Mouse (Mus musculus) brain, embryonic 14.5 days (tissue): ENCODE results near the gene Msl1. TPM values are rescaled to one million over a fixed set of nuclear protein-coding genes. Genes with fewer than 3 reads are reported as not detected.
A peak's percentile ranks its signal among the peaks of the same experiment; 100 is the strongest.
"Not testable (repeated sequence)": the region's sequence is repeated elsewhere in the genome, so short reads cannot be mapped to it uniquely, and the experiment has no call there.

Experiments
- DNase-seq: peaks from one replicate; pipeline ENCODE4 v3.0.0-alpha.2; 2011; ENCODE audit warnings: low read depth
- CTCF ChIP-seq: fragments of 200-500 bp; IDR thresholded peaks from 2 replicates; pipeline ENCODE4 v1.5.1; 2012; ENCODE audit warnings: inconsistent platforms, mild to moderate bottlenecking, moderate library complexity, borderline replicate concordance; ENCODE audit not compliant: insufficient read depth, insufficient read length; ENCODE audit errors: extremely low read depth
- POLR2A ChIP-seq: fragments of 200-500 bp; IDR thresholded peaks from 2 replicates; pipeline ENCODE4 v1.6.1; 2012; ENCODE audit warnings: mild to moderate bottlenecking, inconsistent platforms, borderline replicate concordance; ENCODE audit not compliant: poor library complexity, insufficient read depth, insufficient read length, severe bottlenecking; ENCODE audit errors: extremely low read depth
- polyA plus RNA-seq: library from polyadenylated mRNA; depleted of rRNA; stranded (reverse); fragments of >200 nt; gene quantifications from 2 replicates; pipeline ENCODE4 v1.2.3, GENCODE M21; 2012

Msl1 gene
- polyA plus RNA-seq, 1 experiment, result 104 TPM

GRCm38 (mm10) chr11:98809457-98810290 is 14.4 kb downstream of the Msl1 start:
- TF ChIP-seq CTCF (no peak; the same call in 1 of the 2 replicates), POLR2A (peak; percentile 79)
- peak; percentile 100 for DNase-seq

GRCm38 (mm10) chr11:98810686-98811085 is 15.4 kb downstream of the Msl1 start:
- no peak for DNase-seq
- no peak for TF ChIP-seq POLR2A
- no peak for TF ChIP-seq CTCF

GRCm38 (mm10) chr11:98816706-98817239 is 21.5 kb downstream of the Msl1 start:
- no peak for DNase-seq
- TF ChIP-seq POLR2A, result no peak
- no peak for TF ChIP-seq CTCF

GRCm38 (mm10) chr11:98820968-98821367 is 25.7 kb downstream of the Msl1 start:
- no peak for DNase-seq
- TF ChIP-seq CTCF, result no peak
- no peak for TF ChIP-seq POLR2A

- DNase-seq, result not testable (repeated sequence)
These were observed 30.8 kb downstream of the Msl1 start for GRCm38 (mm10) chr11:98826071-98826470.

GRCm38 (mm10) chr11:98827877-98828276 is 32.6 kb downstream of the Msl1 start:
- DNase-seq, result no peak
- no peak for TF ChIP-seq CTCF
- TF ChIP-seq POLR2A, result no peak

DNA sequence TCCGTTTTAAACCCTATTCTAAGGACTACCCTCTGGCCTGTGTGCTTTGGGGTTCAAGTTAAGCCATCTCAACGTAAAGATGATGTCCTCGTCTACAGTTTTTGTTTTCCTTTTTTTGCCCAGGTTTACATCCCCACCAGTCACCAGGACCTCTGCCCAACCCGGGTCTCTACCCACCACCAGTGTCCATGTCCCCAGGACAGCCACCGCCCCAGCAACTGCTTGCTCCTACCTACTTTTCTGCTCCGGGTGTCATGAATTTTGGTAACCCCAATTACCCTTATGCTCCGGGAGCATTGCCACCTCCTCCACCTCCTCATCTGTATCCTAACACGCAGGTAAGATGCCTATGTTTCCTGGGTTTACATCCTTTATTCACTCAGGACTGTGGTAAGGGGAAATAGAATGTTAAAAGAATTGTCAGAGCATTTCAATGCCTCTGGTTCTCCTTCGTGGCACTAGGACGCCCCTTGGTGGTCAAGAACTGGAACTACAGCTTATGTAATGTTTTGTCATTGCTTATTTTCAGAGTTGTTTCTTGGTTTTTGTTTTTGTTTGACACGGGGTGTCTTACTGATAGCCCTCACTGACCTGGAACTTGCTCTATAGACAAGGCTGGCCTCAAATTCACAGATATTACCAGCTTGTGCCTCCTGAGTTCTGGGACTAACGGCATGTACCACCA is 33.9 kb downstream of the Msl1 start:
- DNase-seq, result peak; percentile 52
- TF ChIP-seq CTCF (peak; percentile 72; the same call in 1 of the 2 replicates), POLR2A (no peak)

DNA sequence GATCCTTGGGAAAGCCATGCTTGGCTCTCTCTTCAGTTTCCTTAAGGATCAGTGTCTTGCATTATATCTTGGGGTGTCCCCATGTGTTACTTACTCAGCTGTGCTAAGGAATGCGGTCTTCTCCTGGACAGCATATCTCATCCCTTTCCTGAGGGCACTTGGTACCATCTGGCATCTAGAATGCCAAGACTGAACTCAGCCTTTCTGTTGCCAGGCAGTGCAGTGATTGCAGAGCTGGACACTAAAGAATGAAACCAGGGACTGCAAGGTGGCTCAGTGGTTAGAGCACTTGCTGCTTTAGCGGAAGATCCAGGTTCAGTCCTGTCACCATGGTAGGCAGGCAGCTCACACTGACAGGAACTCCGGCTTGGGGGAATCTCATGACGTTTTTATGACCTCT is 34.6 kb downstream of the Msl1 start:
- TF ChIP-seq POLR2A (no peak), CTCF (no peak)
- no peak for DNase-seq

DNA sequence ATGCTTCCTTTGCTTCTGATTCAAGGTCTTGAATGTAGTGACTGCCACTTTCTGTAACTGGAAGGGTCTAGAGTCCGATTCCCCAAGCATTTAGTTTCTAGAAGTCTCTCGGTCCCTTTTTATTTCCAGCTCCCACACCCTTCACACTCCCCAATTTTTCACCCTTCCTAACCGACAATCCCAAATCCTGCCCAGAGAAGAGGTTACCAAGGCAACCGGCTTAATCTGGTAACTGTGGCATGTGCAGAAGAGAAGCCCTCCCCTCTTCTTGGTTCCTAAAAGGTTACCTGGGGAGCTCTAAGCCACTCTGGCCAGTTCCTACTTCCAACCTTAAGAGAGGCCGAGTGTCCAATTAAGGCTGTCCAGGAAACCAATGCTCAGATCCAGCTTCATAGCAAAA is 40.0 kb downstream of the Msl1 start:
- no peak for TF ChIP-seq POLR2A
- TF ChIP-seq CTCF, result no peak
- peak; percentile 28 for DNase-seq

DNA sequence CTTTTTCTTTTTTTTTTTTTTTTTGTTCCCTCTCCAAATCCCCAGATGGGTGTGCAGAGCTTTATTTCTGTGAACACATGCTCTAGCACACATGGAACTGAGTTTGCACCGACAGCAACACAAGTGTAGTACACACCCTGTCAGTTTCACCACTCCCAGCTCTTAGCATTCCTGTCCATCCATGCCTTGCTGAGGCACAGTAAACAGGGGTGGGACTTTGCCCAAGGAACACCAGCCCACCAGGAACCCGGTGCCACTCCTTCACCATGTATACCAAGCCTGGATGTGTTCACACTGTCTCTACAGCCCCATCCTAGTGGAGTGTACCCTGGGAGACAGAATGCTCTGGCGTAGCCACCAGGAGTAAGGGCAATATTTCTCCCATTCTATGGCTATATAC is 40.4 kb downstream of the Msl1 start:
- TF ChIP-seq POLR2A (no peak), CTCF (no peak)
- DNase-seq, result no peak

- TF ChIP-seq CTCF (no peak), POLR2A (no peak)
These were observed 40.8 kb downstream of the Msl1 start for GRCm38 (mm10) chr11:98836128-98836527.

DNA sequence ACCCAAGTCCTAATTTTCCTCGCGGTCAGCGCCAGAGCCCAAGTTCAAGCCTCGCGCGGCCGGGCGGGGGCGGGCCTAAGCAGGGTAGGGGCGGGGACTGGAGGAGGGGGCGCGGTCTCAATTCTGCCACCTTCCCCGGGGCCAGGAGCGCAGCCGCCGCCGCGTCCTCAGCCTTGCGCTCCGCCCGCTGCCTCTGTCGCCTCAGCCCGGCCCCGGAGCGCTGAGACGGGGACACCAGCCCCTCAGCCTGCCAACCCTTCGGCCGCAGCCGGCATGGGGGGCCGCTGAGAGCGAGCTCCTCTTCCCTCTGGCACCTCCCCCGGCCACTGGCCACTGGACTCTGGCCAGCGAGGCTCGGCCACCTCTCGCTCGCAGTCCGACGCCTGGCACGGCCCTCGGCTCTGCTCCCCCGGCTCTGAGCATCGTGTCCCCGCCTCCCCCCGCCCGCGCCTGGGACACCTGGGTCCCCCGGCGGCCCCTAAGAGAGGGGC is 41.4 kb downstream of the Msl1 start, which contains the start of gene Rapgefl1:
Rapgefl1 (plus strand) TSS at position 135 of the 491 bp plus-strand sequence.
- peak; percentile 88 for DNase-seq
- TF ChIP-seq POLR2A (peak; percentile 48; the same call in 1 of the 2 replicates), CTCF (no peak)

More at GRCm38 (mm10) chr11:98836128-98836527, 40.8 kb downstream of the Msl1 start:
- no peak for DNase-seq

GRCm38 (mm10) chr11:98837231-98837704 is 42.0 kb downstream of the Msl1 start:
- TF ChIP-seq POLR2A, result no peak
- TF ChIP-seq CTCF, result no peak
- no peak for DNase-seq

DNA sequence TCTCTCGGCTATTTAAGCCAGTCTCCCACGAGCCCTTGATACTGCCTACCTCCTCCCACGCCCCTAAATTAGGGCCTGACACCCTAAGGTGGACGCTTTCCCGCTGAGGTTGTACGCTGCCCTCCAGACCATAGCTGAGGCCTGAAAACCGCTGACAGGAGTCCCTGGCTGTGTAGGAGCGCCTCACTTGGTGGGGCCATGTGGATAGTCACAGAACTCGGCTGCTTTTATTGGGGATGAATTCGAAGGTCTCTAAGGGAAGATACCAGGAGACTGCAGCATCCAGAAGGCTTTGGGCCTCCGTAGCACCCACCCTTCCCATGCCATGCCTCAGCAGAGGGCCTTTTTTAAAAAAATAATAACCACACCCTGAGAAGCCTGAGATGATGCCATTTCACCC is 42.6 kb downstream of the Msl1 start:
- TF ChIP-seq POLR2A, result no peak
- no peak for TF ChIP-seq CTCF
- no peak for DNase-seq

GRCm38 (mm10) chr11:98838512-98838911 is 43.2 kb downstream of the Msl1 start:
- TF ChIP-seq CTCF (no peak), POLR2A (no peak)
- no peak for DNase-seq
